Mouse (Mus musculus): ENCODE measurements around the gene Slc25a12. TPM values are rescaled to one million over a fixed set of nuclear protein-coding genes. Genes with fewer than 3 reads are reported as not detected.

Gene Slc25a12
- polyA plus RNA-seq, 1 experiment from 2014 or later, result 36.0 TPM

- Histone ChIP-seq H3K9me3 (no peaks in the 10 kb centered on the region), H3K4me1 (peaks cover 18% of the 10 kb centered on the region), H3K36me3 (replicated peaks) (no peaks in the 10 kb centered on the region), H3K27me3 (ENCODE audit: poor library complexity, severe bottlenecking) (no peaks in the 10 kb centered on the region; the same call in none of the 2 replicates), H3K4me3 (peak overlapping the region; percentile 92), H3K27ac (no peak overlapping the region)
- 42% methylated on average over 8 of the region's 8 CpGs for whole genome bisulfite sequencing
- no peak for DNase-seq (ENCODE audit: extremely low spot score, low spot score)
These were observed 537 bp upstream of the Slc25a12 start for GRCm38 (mm10) chr2:71368086-71368485.

GRCm38 (mm10) chr2:71366618-71367124 lies 878 bp downstream of the Slc25a12 start:
- Histone ChIP-seq H3K9me3 (no peaks in the 10 kb centered on the region), H3K27me3 (ENCODE audit: poor library complexity, severe bottlenecking) (no peaks in the 10 kb centered on the region; the same call in none of the 2 replicates), H3K4me1 (peaks cover 18% of the 10 kb centered on the region), H3K36me3 (replicated peaks) (peaks cover 7% of the 10 kb centered on the region), H3K27ac (peak overlapping the region; percentile 89), H3K4me3 (peak overlapping the region; percentile 92)
- no peak for DNase-seq (ENCODE audit: extremely low spot score, low spot score)
- WGBS, result 34% methylated on average over 9 of the region's 9 CpGs

- Histone ChIP-seq H3K9me3 (no peaks in the 10 kb centered on the region), H3K27me3 (ENCODE audit: poor library complexity, severe bottlenecking) (no peaks in the 10 kb centered on the region), H3K4me3 (no peak overlapping the region), H3K27ac (no peak overlapping the region), H3K4me1 (peaks cover 8% of the 10 kb centered on the region), H3K36me3 (replicated peaks) (peaks cover 15% of the 10 kb centered on the region)
- no peak for DNase-seq (ENCODE audit: extremely low spot score, low spot score)
- WGBS, result 86% methylated on average over 1 of the region's 1 CpGs
These were observed 7.4 kb downstream of the Slc25a12 start for GRCm38 (mm10) chr2:71360192-71360591.

- Histone ChIP-seq H3K4me1 (peaks cover 17% of the 10 kb centered on the region), H3K36me3 (replicated peaks) (peaks cover 15% of the 10 kb centered on the region), H3K27ac (no peak overlapping the region), H3K4me3 (no peak overlapping the region), H3K27me3 (ENCODE audit: poor library complexity, severe bottlenecking) (no peaks in the 10 kb centered on the region), H3K9me3 (no peaks in the 10 kb centered on the region)
- DNase-seq (ENCODE audit: extremely low spot score, low spot score), result no peak
- WGBS, result 92% methylated on average over 5 of the region's 5 CpGs
These were observed 9.2 kb downstream of the Slc25a12 start for GRCm38 (mm10) chr2:71358347-71358746.

- H3K9me3 ChIP-seq, result no peaks in the 10 kb centered on the region
- H3K27me3 ChIP-seq (ENCODE audit: poor library complexity, severe bottlenecking), result no peaks in the 10 kb centered on the region
- peaks cover 19% of the 10 kb centered on the region for H3K4me1 ChIP-seq
- peak overlapping the region; percentile 56; the same call in 1 of the 2 replicates for H3K27ac ChIP-seq
- H3K36me3 ChIP-seq (replicated peaks), result 0 out of 2 replicates have a peak, but pooled peaks cover 4% of the 10 kb centered on the region
- WGBS, result 77% methylated on average over 5 of the region's 5 CpGs
- no peak for DNase-seq (ENCODE audit: extremely low spot score, low spot score)
- H3K4me3 ChIP-seq, result no peak overlapping the region
These were observed 13.5 kb downstream of the Slc25a12 start for GRCm38 (mm10) chr2:71354055-71354425.

GRCm38 (mm10) chr2:71353306-71354054 lies 14.1 kb downstream of the Slc25a12 start:
- H3K9me3 ChIP-seq, result no peaks in the 10 kb centered on the region
- H3K27ac ChIP-seq, result peak overlapping the region; percentile 56; the same call in 1 of the 2 replicates
- peaks cover 19% of the 10 kb centered on the region for H3K4me1 ChIP-seq
- 0 out of 2 replicates have a peak, but pooled peaks cover 4% of the 10 kb centered on the region for H3K36me3 ChIP-seq (replicated peaks)
- WGBS, result 70% methylated on average over 10 of the region's 10 CpGs
- no peak overlapping the region for H3K4me3 ChIP-seq
- DNase-seq (ENCODE audit: extremely low spot score, low spot score), result no peak
- H3K27me3 ChIP-seq (ENCODE audit: poor library complexity, severe bottlenecking), result no peaks in the 10 kb centered on the region

GRCm38 (mm10) chr2:71351727-71351987 lies 15.9 kb downstream of the Slc25a12 start:
- H3K9me3 ChIP-seq, result no peaks in the 10 kb centered on the region
- no peaks in the 10 kb centered on the region for H3K36me3 ChIP-seq (replicated peaks)
- peaks cover 19% of the 10 kb centered on the region for H3K4me1 ChIP-seq
- no peak for DNase-seq (ENCODE audit: extremely low spot score, low spot score)
- no peak overlapping the region for H3K27ac ChIP-seq
- no peaks in the 10 kb centered on the region for H3K27me3 ChIP-seq (ENCODE audit: poor library complexity, severe bottlenecking)
- H3K4me3 ChIP-seq, result no peak overlapping the region
- WGBS, result 87% methylated on average over 3 of the region's 3 CpGs

GRCm38 (mm10) chr2:71350904-71351726 lies 16.4 kb downstream of the Slc25a12 start:
- Histone ChIP-seq H3K4me3 (no peak overlapping the region), H3K27me3 (ENCODE audit: poor library complexity, severe bottlenecking) (no peaks in the 10 kb centered on the region), H3K9me3 (no peaks in the 10 kb centered on the region), H3K36me3 (replicated peaks) (no peaks in the 10 kb centered on the region), H3K4me1 (peaks cover 18% of the 10 kb centered on the region), H3K27ac (no peak overlapping the region)
- DNase-seq (ENCODE audit: extremely low spot score, low spot score), result no peak
- 90% methylated on average over 11 of the region's 11 CpGs for WGBS

- no peak for DNase-seq (ENCODE audit: extremely low spot score, low spot score)
- Histone ChIP-seq H3K9me3 (no peaks in the 10 kb centered on the region), H3K4me1 (peaks cover 11% of the 10 kb centered on the region), H3K36me3 (replicated peaks) (no peaks in the 10 kb centered on the region), H3K27ac (no peak overlapping the region), H3K27me3 (ENCODE audit: poor library complexity, severe bottlenecking) (no peaks in the 10 kb centered on the region), H3K4me3 (no peak overlapping the region)
- 87% methylated on average over 7 of the region's 7 CpGs for WGBS
These were observed 17.4 kb downstream of the Slc25a12 start for GRCm38 (mm10) chr2:71350181-71350580.

GRCm38 (mm10) chr2:71349511-71349910 lies 18.0 kb downstream of the Slc25a12 start:
- WGBS, result 91% methylated on average over 2 of the region's 2 CpGs
- peaks cover 11% of the 10 kb centered on the region for H3K4me1 ChIP-seq
- H3K27me3 ChIP-seq (ENCODE audit: poor library complexity, severe bottlenecking), result no peaks in the 10 kb centered on the region
- H3K4me3 ChIP-seq, result no peak overlapping the region
- DNase-seq (ENCODE audit: extremely low spot score, low spot score), result no peak
- no peaks in the 10 kb centered on the region for H3K36me3 ChIP-seq (replicated peaks)
- H3K9me3 ChIP-seq, result no peaks in the 10 kb centered on the region
- no peak overlapping the region for H3K27ac ChIP-seq

GRCm38 (mm10) chr2:71347732-71348490 lies 19.6 kb downstream of the Slc25a12 start:
- 94% methylated on average over 20 of the region's 20 CpGs for WGBS
- Histone ChIP-seq H3K27ac (no peak overlapping the region), H3K27me3 (ENCODE audit: poor library complexity, severe bottlenecking) (no peaks in the 10 kb centered on the region), H3K4me3 (no peak overlapping the region), H3K4me1 (no peaks in the 10 kb centered on the region), H3K9me3 (peaks cover 9% of the 10 kb centered on the region; the same call in 1 of the 2 replicates), H3K36me3 (replicated peaks) (peaks cover 15% of the 10 kb centered on the region)
- no peak for DNase-seq (ENCODE audit: extremely low spot score, low spot score)

- Histone ChIP-seq H3K4me1 (no peaks in the 10 kb centered on the region), H3K36me3 (replicated peaks) (peaks cover 22% of the 10 kb centered on the region), H3K9me3 (peaks cover 9% of the 10 kb centered on the region; the same call in 1 of the 2 replicates), H3K4me3 (no peak overlapping the region), H3K27me3 (ENCODE audit: poor library complexity, severe bottlenecking) (no peaks in the 10 kb centered on the region), H3K27ac (no peak overlapping the region)
- DNase-seq (ENCODE audit: extremely low spot score, low spot score), result no peak
- 93% methylated on average over 10 of the region's 10 CpGs for WGBS
These were observed 20.4 kb downstream of the Slc25a12 start for GRCm38 (mm10) chr2:71347160-71347559.

All from forebrain, embryonic 10.5 days (tissue).